Mouse (Mus musculus): ENCODE data around the gene Cacng3. TPM values are rescaled to one million over a fixed set of nuclear protein-coding genes. Genes with fewer than 3 reads are reported as not detected.

Gene Cacng3
- total RNA-seq, 4 experiments from 2014 or later, result not detected

- no peak for DNase-seq (ENCODE audit: low spot score)
These were observed 48.2 kb downstream of the Cacng3 start for GRCm38 (mm10) chr7:122718540-122718939.

GRCm38 (mm10) chr7:122723358-122723876 lies 53.1 kb downstream of the Cacng3 start:
- DNase-seq (ENCODE audit: low spot score), result no peak

GRCm38 (mm10) chr7:122726376-122726775 lies 56.1 kb downstream of the Cacng3 start:
- DNase-seq (ENCODE audit: low spot score), result no peak

- no peak for DNase-seq (ENCODE audit: low spot score)
These were observed 57.9 kb downstream of the Cacng3 start for GRCm38 (mm10) chr7:122728186-122728585.

GRCm38 (mm10) chr7:122728846-122729245 lies 58.6 kb downstream of the Cacng3 start:
- DNase-seq (ENCODE audit: low spot score), result no peak

GRCm38 (mm10) chr7:122735323-122735722 lies 65.0 kb downstream of the Cacng3 start:
- DNase-seq (ENCODE audit: low spot score), result no peak

- DNase-seq (ENCODE audit: low spot score), result no peak
These were observed 68.2 kb downstream of the Cacng3 start for GRCm38 (mm10) chr7:122738541-122738940.

GRCm38 (mm10) chr7:122740663-122741062 lies 70.4 kb downstream of the Cacng3 start:
- no peak for DNase-seq (ENCODE audit: low spot score)

- no peak for DNase-seq (ENCODE audit: low spot score)
These were observed 85.8 kb downstream of the Cacng3 start for GRCm38 (mm10) chr7:122755920-122756603.

GRCm38 (mm10) chr7:122758645-122759044 lies 88.4 kb downstream of the Cacng3 start:
- no peak for DNase-seq (ENCODE audit: low spot score)

- no peak for DNase-seq (ENCODE audit: low spot score)
These were observed 94.2 kb downstream of the Cacng3 start for GRCm38 (mm10) chr7:122764506-122764905.

- no peak for DNase-seq (ENCODE audit: low spot score)
These were observed 98.2 kb downstream of the Cacng3 start for GRCm38 (mm10) chr7:122768292-122769020.

GRCm38 (mm10) chr7:122779601-122780000 lies 109.3 kb downstream of the Cacng3 start:
- no peak for DNase-seq (ENCODE audit: low spot score)

GRCm38 (mm10) chr7:122789929-122790328 lies 119.6 kb downstream of the Cacng3 start:
- DNase-seq (ENCODE audit: low spot score), result no peak

GRCm38 (mm10) chr7:122793655-122794346 lies 123.5 kb downstream of the Cacng3 start:
- no peak for DNase-seq (ENCODE audit: low spot score)

- DNase-seq (ENCODE audit: low spot score), result no peak
These were observed 124.8 kb downstream of the Cacng3 start for GRCm38 (mm10) chr7:122795140-122795539.

GRCm38 (mm10) chr7:122800821-122801220 lies 130.5 kb downstream of the Cacng3 start:
- no peak for DNase-seq (ENCODE audit: low spot score)

- DNase-seq (ENCODE audit: low spot score), result peak; percentile 73
These were observed 133.7 kb downstream of the Cacng3 start for GRCm38 (mm10) chr7:122803839-122804496.

GRCm38 (mm10) chr7:122806531-122806930 lies 136.2 kb downstream of the Cacng3 start:
- no peak for DNase-seq (ENCODE audit: low spot score)

- no peak for DNase-seq (ENCODE audit: low spot score)
These were observed 143.4 kb downstream of the Cacng3 start for GRCm38 (mm10) chr7:122813724-122814123.

- no peak for DNase-seq (ENCODE audit: low spot score)
These were observed 147.3 kb downstream of the Cacng3 start for GRCm38 (mm10) chr7:122817565-122817964.
